Mouse (Mus musculus) adrenal gland, postnatal 10 days (tissue): ENCODE results near the gene Olr1. TPM values are rescaled to one million over a fixed set of nuclear protein-coding genes. Genes with fewer than 3 reads are reported as not detected.

Experiments used
- DNase-seq: peaks from one replicate; pipeline ENCODE4 v3.0.0; 2021; ENCODE audit warnings: mixed read lengths
- long read RNA-seq, 2 experiments: library from polyadenylated mRNA; stranded (forward); transcript quantifications; one replicate each; pipeline ENCODE4 v2.0.0; 2021
- total RNA-seq, 2 experiments: library from RNA; stranded (reverse); gene quantifications; 2 replicates each; pipeline ENCODE4 v1.2.3; 2021

Gene Olr1
- under 1 TPM in 1 of 2 experiments, not detected in 1; 0.09 TPM for total RNA-seq
- long read RNA-seq, experiment 1, result 0 reads
- long read RNA-seq, experiment 2, result 0 reads

DNA sequence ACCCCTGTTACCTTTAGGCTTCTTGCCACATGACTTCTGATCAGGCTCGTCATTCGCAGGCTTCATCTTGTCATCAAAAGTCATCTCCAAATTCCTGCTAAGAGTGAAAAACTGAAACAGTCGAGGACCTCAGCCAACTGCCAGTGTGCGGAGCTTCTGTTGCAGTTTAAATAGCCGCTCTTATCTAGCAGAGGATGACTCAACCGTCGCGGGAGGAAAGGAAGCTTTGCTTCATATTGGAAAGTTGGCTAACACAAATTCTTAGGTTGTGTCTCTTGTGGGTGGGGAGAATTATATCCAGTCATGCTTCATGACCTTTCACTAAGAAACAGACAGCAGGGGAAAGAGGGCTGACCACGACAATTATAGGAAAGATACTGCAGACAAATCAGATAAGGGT is at the start of gene Olr1:
Gene Olr1 (minus strand): TSS at position 142 of the 400 bp plus-strand sequence.
- no peak for DNase-seq

DNA sequence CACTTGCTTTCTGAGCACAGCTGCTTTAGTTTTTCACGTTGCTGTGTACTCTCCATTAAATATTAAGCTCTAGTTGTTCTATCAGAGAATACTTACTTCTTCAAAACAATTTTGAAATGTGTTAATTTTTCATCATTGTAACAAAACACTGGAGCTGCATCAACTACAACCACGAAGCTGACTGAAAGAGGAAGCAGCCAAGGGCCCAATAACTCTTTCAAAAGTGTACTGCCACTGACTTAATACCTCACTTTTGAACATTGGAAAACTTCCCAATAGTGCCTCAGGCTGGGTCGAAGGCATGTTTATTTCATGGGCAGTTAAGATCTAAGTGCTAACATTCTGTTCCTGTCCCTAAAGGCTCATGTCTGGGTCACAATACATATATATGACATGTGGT is 41.0 kb upstream of the Olr1 start:
- no peak for DNase-seq

DNA sequence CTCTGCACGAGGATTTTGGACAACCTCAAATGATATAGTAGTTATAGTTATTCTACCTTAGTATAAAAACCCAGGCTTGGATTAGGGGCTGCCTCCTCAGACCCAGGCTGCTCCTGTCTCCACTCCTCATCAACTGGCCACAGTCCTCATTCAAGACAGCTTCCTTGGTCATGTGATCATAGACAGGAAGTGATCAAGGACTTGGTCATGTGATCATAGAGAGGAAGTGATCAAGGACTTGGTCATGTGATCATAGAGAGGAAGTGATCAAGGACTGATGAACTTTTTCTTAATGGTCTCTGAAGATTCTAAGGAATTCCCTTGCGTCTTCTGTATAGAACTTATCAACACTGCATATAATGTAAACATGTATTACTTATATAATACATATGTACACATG is 40.3 kb upstream of the Olr1 start:
- no peak for DNase-seq

DNA sequence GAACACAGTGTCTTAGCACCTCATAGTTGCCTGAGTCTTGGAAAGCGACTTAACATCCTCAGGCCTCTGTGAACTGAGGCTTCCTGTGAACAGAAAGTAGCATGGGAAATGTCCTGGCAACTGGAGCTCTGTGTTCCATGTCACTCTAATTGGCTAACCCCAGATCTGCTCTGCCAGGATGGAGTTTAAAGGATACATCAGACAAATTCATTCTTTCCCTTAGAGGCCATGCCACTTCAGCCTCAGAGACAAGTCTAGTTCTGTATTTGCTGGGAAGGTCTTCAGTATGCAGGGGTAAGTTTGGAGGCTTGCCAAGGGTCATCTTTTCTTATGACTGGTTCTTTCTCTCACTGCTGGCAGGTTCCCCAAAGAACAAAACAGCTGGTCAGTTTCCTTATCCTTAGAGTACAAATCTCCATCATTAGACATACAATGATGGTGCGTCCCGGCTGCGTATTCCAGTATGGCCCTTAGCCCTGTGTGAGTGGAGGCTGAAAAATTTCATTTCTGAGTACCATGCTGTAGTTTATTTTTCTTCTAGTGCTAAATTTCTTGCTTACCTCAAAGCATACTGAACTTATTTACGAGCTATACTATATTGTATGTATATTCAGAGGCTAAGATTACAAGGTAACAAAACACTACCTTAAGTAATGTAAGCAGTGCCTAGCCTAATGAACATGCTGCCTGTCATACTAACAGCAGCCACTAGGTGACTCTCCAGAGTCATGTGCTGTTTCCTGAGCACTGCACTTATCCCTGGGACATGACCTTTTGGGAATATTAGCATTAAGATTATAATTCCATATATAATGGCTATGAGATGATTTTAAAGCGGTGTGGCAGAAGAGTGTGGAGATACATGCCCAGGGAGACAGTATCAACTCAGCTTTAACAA is 37.0 kb upstream of the Olr1 start:
- DNase-seq, result peak; percentile 78

DNA sequence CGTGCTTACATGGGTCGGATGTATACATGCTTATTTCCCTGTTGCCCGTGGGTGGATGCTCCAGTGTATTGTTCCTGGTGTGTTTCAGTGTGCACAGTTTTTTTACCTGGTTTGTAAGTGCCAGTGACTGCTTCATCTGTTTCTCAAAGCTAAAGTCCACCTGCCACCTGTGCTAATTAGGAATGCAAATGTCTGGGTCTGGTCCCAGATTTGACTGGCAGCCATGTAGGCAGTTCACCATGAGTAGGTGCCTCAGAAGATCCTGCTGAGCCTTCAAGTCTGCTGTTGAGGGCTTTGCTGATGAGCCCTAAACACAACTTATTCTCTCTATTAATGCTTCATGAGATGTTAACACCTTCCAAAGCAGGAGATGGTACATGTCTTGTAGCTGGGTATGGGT is 35.6 kb upstream of the Olr1 start:
- no peak for DNase-seq

DNA sequence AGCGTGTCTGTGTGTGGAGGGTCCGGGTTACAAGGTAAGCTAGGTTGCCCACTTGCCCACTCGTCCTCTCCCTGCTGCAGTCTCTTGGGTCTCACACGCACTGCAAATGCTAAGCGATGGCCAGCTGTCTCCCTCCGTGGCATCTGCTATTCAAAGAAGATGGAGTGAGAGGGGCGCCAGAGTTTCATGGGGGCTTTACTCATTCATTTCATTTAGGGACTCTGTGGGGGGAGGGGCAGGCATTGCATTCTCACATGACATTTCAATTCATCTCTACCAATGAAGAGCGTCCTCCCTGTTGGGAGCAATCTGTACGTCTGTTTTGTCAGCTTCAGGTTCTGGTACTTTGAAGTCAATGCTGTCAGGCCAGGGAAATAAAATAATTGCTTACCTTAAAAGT is 35.0 kb upstream of the Olr1 start:
- DNase-seq, result no peak

DNA sequence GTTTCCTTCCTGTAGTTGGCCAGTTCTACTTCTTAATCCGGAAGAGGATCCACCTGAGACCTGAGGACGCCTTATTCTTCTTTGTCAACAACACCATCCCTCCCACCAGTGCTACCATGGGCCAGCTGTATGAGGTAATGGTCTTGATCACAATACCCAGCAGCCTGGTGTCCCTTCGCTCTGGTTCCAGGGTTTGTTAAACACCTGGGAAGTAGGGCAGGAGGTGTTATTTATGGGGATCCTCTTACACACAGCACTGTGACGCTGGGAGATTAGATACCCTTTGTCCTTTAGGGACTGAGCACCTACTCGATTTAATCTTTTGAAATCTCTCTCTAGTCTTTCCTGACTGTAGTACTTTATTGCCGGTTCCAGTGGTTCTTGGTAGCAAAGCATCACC is 31.6 kb upstream of the Olr1 start:
- no peak for DNase-seq

DNA sequence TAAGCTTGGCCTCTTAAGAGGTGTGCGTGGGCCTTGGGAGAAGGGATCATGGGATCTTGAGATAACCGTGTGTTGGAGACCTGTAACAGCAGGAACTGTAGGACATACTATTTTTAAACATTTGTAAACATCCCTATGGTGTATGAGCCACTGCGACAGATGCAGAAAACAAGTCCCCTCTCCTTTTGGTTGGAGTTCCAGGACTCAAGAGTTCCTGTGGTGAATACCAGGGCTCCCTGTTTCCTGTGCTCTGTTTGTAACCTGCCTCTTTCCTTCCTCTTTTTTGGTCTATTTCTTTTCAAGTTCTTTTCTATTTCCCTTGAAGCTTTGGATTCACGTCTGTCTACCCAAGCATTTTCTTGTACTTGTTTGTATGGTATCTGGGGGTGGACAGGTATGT is 28.8 kb upstream of the Olr1 start:
- no peak for DNase-seq

DNA sequence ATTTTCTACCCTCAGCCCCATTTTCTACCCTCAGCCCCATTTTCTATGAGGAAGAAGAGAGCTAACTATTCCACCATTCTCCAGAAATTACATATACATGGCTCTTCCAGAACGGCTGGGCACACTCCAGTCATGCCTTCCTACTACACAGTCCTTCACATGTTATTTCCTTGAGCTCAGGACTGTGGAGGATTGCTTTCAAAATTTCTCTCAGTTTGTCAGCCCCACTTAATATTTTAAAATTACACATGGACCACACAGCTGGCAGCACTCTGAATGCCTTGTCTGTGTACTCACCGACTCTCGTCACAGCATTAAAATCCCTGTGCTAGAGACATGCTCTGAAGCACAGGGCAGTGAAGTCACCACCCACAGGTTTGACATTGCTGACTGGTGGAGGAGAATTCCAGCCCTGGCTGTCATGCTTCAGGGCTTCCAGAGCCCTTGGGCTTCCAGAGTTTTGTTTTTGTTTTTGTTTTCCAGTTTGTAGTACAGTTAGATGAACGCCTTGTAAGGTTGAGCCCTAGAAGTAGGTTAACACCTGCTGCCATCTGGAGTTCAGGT is 27.7 kb upstream of the Olr1 start:
- DNase-seq, result no peak

DNA sequence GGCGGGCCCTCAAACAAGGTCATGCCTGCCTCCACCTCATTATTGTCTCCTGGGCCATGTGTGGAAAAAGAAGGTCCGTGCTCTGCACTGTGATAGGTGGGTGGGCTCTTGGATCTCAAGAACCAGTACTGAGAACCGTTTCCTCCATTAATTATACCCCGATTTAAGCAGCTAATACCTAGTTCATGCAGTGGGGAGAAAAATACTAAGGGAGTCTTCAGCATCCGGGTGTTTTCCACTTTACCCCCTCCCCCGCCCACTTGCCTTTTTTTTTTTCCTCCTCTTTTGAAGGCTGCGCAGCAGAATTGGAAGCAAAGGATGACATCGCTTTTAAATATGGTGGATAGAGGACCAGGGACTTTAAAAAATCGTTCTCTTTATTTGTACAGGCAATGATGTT is 27.1 kb upstream of the Olr1 start:
- DNase-seq, result peak; percentile 12

DNA sequence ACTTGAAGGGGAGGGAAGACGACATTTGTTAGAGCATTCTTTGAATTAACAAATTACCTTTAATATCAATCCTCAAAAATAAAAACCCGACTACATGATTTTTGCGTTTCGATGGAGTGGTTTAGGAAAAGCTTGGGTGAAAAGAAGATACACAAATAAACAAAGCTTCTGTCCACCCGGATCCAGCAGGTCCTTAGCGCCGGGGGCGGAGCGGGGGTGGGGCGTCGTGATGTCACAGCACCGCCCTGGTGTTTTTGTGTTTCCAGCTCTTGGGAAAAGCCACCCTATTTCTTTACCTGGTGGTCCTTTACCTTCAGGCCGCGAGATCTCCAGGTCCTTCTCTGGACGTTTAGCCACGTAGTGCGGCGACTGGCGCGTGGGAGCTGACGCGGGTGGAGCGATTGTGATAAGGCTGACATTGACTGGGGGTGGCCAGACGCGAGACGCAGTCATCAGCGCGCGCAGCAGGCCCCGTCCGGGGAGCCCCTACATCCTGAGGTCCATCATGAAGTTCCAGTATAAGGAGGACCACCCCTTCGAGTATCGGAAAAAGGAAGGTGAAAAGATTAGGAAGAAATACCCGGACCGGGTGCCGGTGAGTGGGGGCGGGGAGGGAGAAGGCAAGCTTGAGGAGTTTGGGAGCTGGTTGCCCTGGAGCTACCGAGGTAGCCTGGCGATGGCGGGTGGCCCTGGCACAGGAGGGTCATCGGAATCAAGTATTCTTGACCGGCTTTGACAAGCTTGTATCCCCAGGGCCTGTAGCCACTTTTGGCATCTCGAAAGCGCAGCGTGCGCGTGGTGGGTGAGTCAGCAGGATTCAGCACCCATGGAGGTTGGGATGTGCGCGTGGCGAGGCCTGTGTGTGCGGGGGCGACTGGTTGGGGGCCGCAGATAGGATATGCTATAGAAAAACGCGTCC is 26.2 kb upstream of the Olr1 start, which contains the start of gene Gabarapl1:
Gene Gabarapl1 (plus strand): TSS at position 219 of the 919 bp plus-strand sequence.
- peak; percentile 91 for DNase-seq

DNA sequence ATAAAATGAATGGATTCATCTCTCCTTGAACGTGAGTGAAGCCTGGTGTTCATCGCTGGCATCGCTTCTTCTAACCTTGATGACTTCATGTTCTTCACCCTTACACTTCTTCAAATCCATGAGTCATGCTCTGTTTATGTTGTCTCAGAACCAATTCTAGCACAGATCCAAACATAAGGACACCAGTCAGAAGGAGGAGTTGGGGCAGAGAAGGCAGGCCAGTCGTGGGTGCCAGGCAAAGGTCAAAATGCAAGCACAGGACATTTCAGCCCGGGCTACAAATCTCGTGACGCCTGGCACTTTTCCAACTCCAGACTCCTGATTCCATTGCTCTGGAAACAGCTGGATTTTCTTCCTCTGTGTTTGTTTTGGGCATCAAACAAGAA is 25.6 kb upstream of the Olr1 start:
- DNase-seq, result peak; percentile 85

DNA sequence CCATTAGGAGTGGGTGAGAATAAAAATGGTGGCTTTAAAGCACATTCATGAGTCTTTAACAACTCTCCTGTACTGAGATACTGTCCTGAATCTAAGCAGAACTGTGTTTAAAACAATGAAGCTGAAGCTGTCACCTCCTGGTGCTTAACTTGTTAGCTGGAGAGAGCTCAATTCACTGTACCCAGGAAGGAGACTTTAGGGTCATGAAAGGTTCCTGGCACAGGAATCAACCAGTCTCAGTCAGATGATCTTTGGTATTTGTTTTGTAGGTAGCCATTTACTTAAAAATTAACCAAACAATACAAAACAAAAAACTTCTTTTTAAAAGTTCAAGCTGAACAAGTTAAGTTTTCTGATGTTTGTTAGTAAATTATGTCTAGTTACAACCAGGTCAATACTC is 23.3 kb upstream of the Olr1 start:
- no peak for DNase-seq

DNA sequence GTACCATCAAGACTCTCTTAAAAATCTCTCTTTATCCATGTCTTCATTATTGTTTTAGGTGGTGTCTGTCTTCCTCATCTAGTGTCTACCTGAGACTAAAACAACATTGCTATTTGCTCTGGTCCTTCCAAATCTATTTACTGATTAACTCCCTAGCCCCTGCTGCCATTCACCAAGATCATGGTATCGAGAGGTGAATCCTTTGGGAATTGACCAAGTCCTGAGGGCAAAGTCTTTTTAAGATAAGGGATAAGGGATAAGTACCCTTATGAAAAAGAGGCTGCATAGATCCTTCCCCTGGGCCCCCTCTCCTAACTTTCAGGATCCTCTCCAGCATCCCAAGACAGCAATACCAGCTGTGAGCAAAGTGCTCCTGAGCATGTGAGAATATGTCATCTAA is 22.6 kb upstream of the Olr1 start:
- DNase-seq, result no peak

DNA sequence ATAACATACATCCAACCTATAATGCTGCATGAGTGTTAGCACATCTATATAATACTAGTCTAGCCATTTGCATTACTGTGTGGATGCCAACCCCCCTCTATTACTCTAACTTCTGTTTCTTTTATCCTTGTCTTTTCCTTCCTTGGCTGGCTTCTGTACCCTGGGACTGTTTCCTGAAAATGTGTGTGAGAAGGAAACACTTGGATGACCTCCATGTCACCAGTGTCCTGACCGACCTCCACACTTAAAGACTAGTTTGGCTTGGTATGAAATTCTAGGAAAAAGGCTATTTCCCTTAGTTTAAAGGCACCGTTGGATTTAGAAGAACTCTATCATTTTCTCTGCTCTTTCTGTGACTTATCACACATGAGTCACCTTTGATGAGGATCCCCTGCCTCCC is 20.5 kb upstream of the Olr1 start:
- DNase-seq, result no peak

DNA sequence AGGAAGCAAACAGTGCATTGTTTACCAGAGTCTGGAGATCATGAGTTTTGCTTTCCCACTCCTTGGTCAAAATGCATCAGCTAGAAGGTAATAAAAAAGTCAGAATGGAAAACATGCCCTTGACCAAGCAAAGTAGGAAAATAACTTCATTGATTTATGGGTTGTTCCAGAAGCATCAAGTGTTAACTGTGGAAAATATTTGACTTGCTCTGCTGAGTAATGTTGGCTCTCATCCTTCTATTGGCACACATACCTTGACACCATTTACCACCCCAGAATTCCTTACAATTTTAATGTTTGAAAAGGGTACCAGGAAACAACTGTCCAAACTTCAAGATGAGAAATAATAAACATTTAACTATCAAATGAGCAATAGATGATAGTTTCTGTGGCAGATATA is 19.1 kb upstream of the Olr1 start:
- no peak for DNase-seq

DNA sequence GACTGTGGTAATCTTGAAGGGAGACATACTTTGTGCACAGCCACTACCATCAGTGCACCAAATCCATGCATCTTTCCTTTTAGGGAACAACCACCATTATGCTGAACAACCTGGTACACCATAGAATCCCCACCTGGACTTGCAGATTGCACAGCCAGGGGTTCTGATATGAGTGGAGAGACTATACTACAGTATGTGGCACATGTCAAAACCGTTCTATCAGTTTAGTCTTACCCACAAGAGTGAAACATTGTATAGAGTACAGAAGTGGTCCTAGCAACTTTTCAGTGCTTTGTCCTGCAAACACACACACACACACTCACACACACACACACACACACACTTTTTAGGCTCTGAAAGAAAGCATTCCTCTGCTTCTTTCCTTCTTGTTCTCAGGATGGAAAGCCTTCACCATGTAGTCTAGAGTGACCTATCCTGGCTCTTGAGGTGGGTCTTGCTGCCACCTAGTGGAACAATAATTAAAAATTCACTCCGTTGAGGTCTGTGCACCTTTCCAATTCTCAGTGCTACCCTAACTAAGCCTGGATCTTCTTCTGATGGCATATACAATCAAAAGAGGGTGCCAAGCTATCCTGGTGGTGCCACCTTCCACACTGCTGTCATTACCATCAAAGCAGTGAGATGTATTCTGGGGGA is 10.9 kb upstream of the Olr1 start:
- DNase-seq, result peak; percentile 31

DNA sequence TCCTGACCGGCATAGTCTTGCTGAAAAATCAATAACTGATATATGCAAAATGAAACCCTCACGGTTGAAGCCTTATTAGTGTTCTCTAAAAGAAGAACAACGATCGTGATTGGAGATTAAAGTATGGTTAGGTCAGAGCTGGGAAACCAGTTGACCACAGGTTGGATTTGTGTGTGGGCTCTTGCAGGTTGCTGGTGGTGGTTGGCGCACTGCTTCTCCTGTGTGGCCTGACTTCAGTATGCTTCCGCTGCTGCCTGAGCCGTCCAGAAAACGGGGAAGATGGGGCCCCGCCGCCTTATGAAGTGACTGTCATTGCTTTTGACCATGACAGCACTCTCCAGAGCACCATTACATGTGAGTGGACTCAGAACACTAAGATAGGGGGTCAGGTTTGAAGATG is 9.4 kb upstream of the Olr1 start:
- DNase-seq, result no peak

DNA sequence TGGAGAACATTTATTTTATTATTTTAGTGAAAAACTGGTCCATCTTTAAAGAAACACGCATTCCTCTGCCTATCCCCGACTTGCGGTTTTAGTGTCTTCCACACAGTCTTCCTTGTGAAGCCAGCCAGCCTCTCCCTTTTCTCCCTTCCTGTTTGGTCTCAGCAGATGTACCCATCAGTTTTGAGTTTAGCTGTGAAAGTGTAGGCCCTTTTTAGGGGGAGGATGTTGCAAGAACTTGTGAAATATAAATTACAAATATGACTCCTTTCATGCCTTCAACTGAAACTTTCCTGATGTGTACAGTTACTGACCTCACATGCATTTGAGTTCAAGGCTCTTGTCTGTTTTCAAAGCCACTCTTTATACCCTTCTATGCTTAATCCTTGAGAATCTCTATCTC is 8.1 kb upstream of the Olr1 start:
- DNase-seq, result no peak

DNA sequence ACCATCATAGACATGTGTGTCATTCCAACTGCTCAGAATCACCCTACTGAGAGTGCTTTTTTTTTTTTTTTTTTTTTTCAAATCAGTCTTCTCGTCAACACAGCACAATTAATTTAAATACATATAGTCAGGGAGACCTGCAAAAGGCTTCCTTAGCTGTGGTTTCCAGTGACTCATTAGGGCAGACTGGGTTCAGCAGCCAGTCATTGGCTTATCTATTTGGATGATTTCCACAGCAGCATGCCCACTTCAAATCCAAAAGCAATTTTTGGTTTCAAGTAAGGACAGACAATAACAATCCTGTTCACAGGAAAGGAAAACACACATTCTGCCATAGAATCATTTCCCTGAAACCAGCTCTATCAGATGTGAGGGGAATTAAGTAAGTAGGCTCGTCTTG is 7.4 kb upstream of the Olr1 start:
- no peak for DNase-seq

DNA sequence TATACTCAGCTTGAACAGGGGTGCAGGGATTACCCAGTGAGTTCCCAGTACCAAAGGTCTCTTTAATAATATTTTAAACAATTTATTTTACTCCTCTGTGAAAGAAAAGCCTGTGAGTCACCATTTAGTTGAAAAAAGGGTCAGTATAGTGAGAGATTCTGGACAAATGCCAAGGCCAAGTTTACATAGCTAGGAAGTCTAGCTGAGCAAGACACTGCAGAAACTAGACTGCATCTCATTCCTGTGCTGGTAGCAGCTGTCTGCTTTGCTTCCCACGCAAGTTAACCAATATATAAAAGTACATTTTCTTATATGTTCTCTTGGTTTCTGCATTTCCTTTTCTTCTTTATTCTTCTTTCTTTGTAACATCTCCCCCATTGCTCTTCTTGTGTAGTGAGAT is 6.4 kb upstream of the Olr1 start:
- no peak for DNase-seq

DNA sequence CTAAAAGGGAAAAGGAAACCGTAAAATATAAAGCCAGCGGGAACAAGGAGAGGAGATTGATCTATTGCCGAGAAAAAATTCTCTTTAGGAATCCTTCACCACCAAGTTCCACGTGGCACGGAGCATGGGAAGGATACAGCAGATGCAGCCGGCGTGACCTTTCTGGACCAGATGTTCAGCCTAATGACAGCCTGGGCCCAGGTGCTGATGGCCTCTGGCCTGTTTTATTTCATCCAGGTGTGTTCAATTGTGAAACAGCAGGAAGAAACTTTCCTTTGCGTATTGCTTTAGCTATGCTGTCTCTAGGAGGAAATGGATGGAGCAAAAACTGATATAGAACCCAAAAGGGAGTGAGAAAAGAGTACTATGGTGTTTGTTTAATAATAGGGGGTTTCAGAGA is 5.9 kb upstream of the Olr1 start:
- DNase-seq, result no peak
